Mouse (Mus musculus) kidney, postnatal 4 days (tissue): ENCODE data around the gene Clta.

Experiments
- DNase-seq, 2 experiments: peaks; one replicate each; pipeline ENCODE4 v3.0.0; 2021; ENCODE audit warnings: mixed read lengths in 2 of 2

Gene Clta

GRCm38 (mm10) chr4:43980846-43981245 lies 23.4 kb upstream of the Clta start:
- no peak for DNase-seq

- no peak for DNase-seq
These were observed 23.0 kb upstream of the Clta start for GRCm38 (mm10) chr4:43981251-43981650.

- peak; percentile 98 for DNase-seq
These were observed 22.1 kb upstream of the Clta start for GRCm38 (mm10) chr4:43982053-43982732.

- DNase-seq: no peak
These were observed 21.1 kb upstream of the Clta start, which contains the start of gene Ccin for GRCm38 (mm10) chr4:43983181-43983580. TSS of gene Ccin (plus strand) at chr4:43983483.

- no peak for DNase-seq
These were observed 20.5 kb upstream of the Clta start for GRCm38 (mm10) chr4:43983756-43984155.

GRCm38 (mm10) chr4:43984326-43984725 lies 19.9 kb upstream of the Clta start:
- no peak for DNase-seq

GRCm38 (mm10) chr4:43988976-43989375 lies 15.3 kb upstream of the Clta start:
- no peak for DNase-seq

GRCm38 (mm10) chr4:43993072-43993471 lies 11.2 kb upstream of the Clta start:
- DNase-seq: no peak

GRCm38 (mm10) chr4:43994342-43994741 lies 9.9 kb upstream of the Clta start:
- no peak for DNase-seq

- DNase-seq: no peak
These were observed 630 bp upstream of the Clta start for GRCm38 (mm10) chr4:44003622-44004021.

GRCm38 (mm10) chr4:44004623-44005409 lies 564 bp downstream of the Clta start:
- DNase-seq: no peak

GRCm38 (mm10) chr4:44010176-44010575 lies 5.9 kb downstream of the Clta start:
- no peak for DNase-seq

- no peak for DNase-seq
These were observed 6.6 kb downstream of the Clta start for GRCm38 (mm10) chr4:44010893-44011292.

GRCm38 (mm10) chr4:44011799-44012198 lies 7.5 kb downstream of the Clta start:
- no peak for DNase-seq

GRCm38 (mm10) chr4:44012376-44013367 lies 8.4 kb downstream of the Clta start:
- peak; percentile 89 to 94 for DNase-seq

GRCm38 (mm10) chr4:44013391-44014070 lies 9.3 kb downstream of the Clta start:
- DNase-seq: no peak

- DNase-seq: no peak
These were observed 11.8 kb downstream of the Clta start for GRCm38 (mm10) chr4:44016071-44016470.

GRCm38 (mm10) chr4:44016791-44017190 lies 12.5 kb downstream of the Clta start:
- DNase-seq: peak in 1 of 2 experiments; percentile 23

GRCm38 (mm10) chr4:44022323-44022722 lies 18.1 kb downstream of the Clta start:
- DNase-seq: no peak

GRCm38 (mm10) chr4:44022766-44023165 lies 18.5 kb downstream of the Clta start:
- DNase-seq: no peak

- no peak for DNase-seq
These were observed 19.4 kb downstream of the Clta start for GRCm38 (mm10) chr4:44023681-44024080.

GRCm38 (mm10) chr4:44024241-44024640 lies 20.0 kb downstream of the Clta start:
- DNase-seq: no peak
